Mouse (Mus musculus) retina, postnatal 7 days (tissue): ENCODE results near the gene Cmtm7.

Source experiments
- DNase-seq: peaks from one replicate; pipeline ENCODE4 v3.0.0-alpha.2; 2012; ENCODE audit warnings: low read depth, low spot score

Cmtm7 gene

GRCm38 (mm10) chr9:114781526-114782212, at the start of gene Cmtm7:
Gene Cmtm7, minus strand, starts transcription at chr9:114781856.
- peak; percentile 24 for DNase-seq

- no peak for DNase-seq
These were observed 48.7 kb upstream of the Cmtm7 start for GRCm38 (mm10) chr9:114830351-114830750.

DNA sequence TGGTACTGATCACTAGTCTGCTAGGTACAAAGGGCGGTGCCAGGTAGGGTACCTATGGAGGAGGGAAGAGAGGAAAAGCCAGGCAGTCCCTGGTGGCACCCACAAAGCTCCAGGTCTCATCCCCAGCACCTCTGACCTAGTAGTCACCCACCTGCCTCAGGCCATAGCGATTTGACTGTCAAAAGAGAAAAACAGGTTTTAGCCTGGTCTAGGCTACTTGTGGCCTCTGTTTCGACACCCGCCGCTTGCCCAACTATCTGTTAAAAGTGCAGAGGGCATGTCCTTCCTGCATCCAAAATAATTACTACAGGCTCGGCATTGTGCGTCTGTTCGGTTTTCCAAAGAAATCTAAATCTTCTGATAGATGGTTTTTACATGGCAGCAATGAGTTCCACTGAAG, 48.0 kb upstream of the Cmtm7 start:
- DNase-seq, result no peak

GRCm38 (mm10) chr9:114828377-114828776, 46.7 kb upstream of the Cmtm7 start:
- DNase-seq, result no peak

GRCm38 (mm10) chr9:114827242-114827852, 45.7 kb upstream of the Cmtm7 start:
- DNase-seq, result no peak

GRCm38 (mm10) chr9:114824166-114824565, 42.5 kb upstream of the Cmtm7 start:
- no peak for DNase-seq

GRCm38 (mm10) chr9:114821548-114822289, 40.1 kb upstream of the Cmtm7 start:
- no peak for DNase-seq

GRCm38 (mm10) chr9:114818918-114819317, 37.3 kb upstream of the Cmtm7 start:
- DNase-seq, result no peak

GRCm38 (mm10) chr9:114817012-114817411, 35.4 kb upstream of the Cmtm7 start:
- DNase-seq, result no peak

DNA sequence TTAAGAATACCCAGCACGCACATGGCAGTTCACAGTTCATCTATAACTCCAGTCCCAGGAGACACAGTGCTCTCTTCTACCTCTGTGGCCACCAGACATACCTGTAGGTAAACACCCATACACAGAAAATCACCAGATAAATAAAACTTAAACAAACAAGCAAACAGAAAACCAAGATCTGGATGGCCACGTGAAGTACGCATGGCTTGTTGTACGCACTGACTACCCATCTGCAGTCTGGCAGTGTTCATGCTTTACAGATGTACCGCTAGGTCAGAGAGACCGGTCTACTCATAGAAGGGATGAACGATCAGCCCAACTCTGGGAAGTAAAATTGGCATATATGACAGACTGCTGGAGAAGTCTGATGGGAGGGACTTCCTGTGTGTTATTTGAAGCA, 34.5 kb upstream of the Cmtm7 start:
- no peak for DNase-seq

DNA sequence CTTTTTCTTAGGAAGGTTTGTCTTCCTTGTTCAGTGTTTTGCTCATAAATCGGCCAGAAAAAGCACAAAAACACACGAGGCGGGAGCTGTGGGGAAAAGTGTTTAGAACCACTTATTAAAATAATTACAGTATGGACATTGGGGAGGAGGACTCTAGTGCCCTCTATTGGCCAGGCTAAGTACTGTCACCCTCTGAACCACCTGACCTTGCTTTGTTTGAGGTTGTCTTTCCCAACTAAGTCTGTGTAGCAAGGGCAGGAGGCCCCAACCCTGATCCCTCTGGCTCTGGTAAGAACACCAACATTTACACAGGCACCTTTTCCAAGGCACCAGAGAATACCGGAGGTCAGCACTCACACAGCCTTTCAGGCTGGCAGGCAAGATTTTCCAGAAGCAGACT, 33.7 kb upstream of the Cmtm7 start:
- peak; percentile 23 for DNase-seq

DNA sequence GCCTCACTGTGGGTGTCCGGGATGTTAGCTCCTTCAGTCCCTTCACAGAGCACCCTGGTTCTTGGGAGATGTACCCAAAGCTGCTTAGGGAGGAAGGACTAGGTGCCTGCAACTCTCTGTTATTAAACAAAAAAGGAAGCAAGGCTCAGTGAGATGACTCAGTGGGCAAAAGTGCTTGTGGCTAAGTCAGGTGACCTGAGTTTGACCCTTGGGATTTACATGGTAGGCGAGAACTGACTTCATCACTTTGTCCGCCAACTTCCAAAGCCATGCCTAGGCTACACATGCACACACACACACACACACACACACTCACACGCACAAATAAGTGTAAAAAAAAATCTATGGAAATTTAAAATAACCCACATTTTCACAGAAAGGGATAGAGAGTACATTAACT, 30.3 kb upstream of the Cmtm7 start:
- DNase-seq, result no peak

- no peak for DNase-seq
These were observed 29.2 kb upstream of the Cmtm7 start for GRCm38 (mm10) chr9:114810837-114811236.

DNA sequence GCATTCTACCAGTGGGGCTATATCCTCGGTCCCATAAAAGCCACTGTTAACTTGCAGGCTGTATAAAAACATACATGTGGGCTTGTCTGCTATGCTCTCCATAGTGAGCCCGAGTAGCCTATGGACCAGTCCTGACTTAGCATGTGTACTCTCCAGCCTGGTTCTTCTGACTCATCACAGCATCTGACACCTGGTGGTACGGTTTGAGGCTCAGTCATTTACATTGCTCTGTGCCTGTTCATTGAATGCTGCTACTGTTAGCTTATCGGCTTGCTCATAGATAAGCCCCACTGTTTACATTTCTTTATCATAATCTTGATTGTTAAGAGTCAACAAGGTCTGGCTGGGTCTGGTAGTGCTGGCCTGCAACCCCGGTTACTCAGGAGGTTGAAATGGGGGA, 27.0 kb upstream of the Cmtm7 start:
- DNase-seq, result no peak

GRCm38 (mm10) chr9:114807261-114807660, 25.6 kb upstream of the Cmtm7 start:
- DNase-seq, result no peak

- DNase-seq, result peak; percentile 23
These were observed 23.6 kb upstream of the Cmtm7 start for GRCm38 (mm10) chr9:114805151-114805671.

GRCm38 (mm10) chr9:114802191-114802590, 20.5 kb upstream of the Cmtm7 start:
- no peak for DNase-seq

- DNase-seq, result no peak
These were observed 19.6 kb upstream of the Cmtm7 start for GRCm38 (mm10) chr9:114801301-114801700.

DNA sequence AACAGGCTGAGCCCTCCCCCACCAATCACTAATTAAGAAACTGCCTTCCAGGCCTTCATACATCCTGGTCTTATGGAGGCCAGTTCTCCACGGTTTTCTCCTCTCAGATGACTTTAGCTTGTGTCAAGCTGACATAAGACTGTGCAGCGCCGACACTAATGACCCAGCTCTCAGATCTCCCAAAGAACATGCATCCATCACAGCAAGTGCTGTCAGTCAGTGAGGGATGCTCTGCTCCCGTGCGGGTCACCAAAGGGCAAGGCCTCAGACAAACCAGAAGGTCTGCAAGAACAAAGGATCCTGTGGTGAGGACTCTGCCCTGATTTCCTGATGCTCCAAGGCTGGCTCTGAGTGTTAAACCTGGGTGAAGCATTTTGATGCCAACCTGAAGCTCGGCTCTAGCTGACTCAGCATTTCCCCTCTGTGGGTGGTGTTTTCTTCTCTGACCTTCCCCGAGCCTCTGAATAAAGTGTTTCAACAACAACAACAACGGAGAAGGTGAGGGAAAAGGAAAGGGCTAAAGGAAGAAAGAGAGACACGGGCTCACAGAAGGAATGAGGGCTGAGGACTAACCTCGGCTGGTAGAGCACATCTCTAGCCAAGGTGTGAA, 17.9 kb upstream of the Cmtm7 start:
- no peak for DNase-seq

DNA sequence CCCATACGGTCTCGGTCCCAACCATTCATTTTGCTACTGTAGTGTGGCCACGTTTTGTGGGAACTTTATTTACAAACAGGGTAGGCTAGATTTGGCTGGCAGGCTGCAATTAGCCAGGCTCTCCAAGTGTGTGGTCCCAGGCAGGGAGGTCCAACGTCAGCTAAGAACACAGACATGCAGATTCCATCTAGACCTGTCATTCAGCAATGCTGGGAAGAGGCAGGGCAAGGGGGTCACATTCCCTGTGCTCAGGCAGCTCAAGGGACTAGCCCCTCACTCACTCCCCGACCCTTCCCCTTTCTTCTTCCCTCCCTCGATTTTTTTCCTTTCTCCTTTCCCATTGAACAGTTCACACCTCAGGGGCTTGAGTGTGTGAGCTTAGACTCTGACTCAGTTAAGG, 17.2 kb upstream of the Cmtm7 start:
- no peak for DNase-seq

GRCm38 (mm10) chr9:114797329-114798004, 15.8 kb upstream of the Cmtm7 start:
- peak; percentile 79 for DNase-seq
